Mouse (Mus musculus): ENCODE data around the gene Vac14. TPM values are rescaled to one million over a fixed set of nuclear protein-coding genes. Genes with fewer than 3 reads are reported as not detected.

Vac14 gene
- total RNA-seq, 2 experiments from 2014 or later, result 26.9 to 28.0 TPM

DNA sequence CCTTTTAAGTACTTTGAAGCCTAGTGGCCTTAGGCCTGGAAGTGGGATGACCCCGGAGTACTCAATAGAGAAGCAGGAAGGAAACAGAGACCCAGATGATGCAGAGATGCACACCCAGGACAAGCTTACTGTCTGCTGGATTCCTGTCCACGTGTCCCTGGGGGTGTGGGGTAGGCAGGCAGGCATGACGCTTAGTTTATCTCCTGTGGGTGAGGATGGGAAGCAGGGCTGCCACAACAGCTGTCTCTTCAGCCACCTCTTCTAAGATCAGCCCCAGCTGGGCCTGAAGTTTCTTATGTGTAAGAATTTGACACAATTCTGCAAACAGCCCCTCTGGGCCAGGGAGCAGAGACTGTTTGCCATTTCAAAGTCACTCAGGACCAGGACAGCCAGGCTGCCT, 60.6 kb downstream of the Vac14 start:
- DNase-seq (ENCODE audit: low spot score in 2 of 2), result peak in 1 of 2 experiments; percentile 44

DNA sequence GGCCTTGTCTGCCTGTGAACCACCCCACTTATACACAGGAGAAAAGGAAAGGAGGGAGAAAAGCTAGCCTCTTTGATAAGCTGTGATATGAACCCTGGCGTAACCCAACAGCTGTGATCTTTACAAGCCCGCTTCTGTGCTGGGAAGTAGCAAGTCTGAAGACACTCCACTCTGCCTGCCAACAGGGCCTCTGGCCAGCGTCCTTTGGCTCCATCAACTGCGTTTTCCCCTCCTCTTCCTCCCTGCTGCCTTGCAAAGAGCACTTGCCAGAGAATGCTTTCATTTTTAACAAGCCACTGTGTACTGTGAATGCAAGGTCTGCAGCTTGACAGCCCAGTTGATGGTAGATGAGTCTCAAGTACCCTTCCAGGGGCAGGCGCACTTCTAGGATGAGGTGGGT, 69.3 kb downstream of the Vac14 start:
- peak in 1 of 2 experiments; percentile 28 for DNase-seq (ENCODE audit: low spot score in 2 of 2)

DNA sequence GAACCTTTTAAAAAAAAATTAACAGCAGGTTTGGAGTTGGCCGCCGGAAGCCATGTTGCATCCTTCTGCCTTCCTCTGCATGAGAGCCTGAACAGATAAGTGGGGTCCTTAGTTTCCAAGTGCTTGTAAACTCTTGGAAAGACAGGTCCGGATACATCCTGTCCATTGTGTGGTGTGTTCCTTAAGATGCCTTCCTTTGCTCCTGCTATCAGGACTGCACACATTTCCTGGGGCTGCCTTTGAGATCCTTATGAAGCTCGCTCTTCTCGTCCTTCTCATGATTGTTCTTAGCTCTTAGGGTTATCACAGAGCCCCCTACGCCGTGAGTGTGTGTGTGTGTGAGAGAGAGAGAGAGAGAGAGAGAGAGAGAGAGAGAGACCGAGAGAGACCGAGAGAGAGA, 71.6 kb downstream of the Vac14 start:
- no peak for DNase-seq (ENCODE audit: low spot score in 2 of 2)

DNA sequence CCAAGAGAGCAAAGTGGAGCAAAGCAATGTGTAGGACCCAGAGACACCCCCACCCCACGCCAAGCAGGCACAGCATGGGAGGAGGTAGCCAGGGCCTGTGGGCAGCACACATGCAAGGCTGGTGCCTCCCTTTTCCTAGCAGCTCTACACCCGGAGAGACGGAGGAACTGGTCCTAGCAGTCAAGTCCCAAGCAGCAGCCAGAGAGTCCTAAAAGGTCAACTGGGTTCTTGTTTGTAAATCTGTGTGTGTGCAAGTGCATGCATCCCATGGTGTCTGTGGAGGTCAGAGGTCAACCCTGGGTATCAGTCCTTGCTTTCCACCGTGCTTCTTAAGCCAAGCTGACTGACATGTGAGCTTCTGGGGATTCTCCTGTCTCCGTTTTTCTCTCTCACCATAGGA, 75.8 kb downstream of the Vac14 start:
- no peak for DNase-seq (ENCODE audit: low spot score in 2 of 2)

DNA sequence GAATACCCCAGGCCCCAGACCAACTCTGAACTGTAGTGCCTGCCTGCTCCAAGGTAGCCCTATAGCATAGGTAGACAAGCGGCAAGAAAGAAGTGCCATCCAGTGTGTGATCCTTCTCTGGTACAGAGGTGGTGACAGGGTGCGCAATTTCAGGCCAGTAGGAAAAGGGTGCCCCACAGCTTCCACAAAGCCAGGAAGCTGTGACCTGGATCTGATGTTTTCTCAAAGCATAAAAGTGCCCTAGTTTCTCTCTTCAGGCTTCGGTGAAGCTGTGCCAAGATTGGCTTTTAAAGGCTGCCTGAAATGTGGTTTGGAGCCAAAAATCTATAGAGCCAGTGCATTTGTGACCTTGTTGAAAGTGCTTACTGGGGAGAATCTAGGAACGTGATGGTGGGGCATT, 76.4 kb downstream of the Vac14 start:
- DNase-seq (ENCODE audit: low spot score in 2 of 2), result no peak

DNA sequence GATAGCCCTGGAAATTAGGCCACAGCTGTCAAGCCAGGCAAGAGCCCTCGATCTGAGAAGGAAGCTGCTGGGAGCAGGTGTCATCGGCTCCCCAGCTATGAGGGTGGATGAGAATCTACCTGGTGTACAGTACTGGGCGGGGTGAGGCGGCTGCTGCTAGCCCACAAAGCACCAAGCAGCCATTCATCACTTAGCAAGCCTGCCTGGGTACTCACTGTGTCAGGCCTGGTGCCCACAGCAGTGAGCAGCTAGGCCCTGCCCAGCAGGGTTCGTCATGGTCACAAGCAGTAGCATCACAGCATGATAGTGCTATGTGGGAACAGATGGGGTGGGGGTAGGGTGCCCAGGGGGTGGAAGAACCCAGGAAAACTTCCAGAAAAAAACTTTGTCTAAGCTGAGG, 77.0 kb downstream of the Vac14 start:
- DNase-seq (ENCODE audit: low spot score in 2 of 2), result no peak

DNA sequence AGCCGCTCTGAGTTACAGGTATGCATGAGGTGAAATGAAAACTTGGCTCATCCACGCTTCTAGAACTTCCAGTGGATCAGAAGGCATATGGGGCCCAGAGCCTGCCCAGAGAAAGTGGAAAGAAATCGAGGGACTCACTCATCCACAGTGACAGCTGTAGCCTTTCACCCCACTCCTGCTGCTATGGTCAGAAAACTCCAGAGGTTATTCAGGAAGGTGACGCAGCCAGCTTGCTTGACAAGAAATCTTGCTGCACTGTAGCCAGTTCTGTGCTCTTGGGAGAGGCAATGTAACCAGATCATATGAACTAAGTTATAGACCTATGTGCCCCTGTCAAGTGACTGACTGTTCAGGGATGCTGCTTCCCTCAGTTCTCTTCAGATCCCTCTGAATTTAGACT, 77.7 kb downstream of the Vac14 start:
- DNase-seq (ENCODE audit: low spot score in 2 of 2), result no peak

DNA sequence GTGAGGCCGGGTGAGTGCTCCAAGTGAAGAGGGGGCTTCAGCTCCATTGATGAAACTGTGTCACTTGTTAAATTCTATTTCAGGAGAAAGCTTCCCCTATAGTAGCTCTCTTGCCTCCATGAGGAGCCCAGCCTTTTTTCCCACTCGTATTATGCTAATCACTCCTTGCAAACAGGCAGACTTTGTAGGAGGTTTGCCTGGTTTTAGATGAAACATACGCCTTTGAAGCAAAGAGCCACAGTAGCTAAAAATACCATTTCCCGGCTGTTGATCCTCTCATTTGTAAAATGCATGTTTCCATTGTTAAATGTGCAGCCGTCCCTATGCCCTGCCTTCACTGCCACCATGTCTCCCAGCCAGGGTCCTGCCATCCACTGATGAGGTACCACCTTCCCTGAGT, 79.2 kb downstream of the Vac14 start:
- DNase-seq (ENCODE audit: low spot score in 2 of 2), result no peak

DNA sequence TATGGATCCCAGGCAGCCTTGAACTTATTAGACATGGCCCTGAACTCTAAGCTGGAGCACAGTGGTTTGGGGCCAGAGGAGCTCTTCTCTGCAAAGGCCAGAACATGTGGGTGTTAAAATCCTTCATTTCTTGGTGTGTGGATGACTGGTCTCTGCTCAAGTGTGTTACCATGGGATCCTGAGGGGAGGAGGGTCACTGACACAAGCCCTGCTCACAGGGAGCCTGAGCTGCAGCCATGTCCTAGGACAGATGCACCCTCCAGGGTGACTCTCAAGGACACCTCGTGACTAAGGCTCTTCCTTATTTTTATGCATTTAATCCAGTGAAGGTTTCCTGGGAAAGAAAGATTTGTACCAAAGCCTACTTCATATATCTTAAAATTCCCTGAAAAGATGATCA, 79.7 kb downstream of the Vac14 start:
- DNase-seq (ENCODE audit: low spot score in 2 of 2), result no peak

DNA sequence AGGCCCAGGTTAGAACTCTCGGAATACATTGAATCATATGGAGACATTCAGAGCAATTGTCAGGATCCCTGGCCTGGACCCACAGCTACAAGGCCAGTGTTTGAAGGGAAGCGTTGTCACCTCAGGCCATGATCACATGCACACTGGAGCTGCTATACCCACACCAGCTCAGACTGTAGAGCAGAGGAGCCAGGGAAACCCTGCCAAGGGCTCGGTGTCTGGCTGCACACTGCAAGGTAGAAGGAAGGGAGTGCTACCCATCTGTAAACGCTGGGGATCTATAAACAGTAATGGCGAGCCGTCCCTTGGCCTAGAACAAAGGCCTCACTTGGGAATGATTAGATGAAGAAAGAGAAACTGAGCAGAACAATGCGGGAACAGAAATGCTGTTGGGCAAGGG, 81.1 kb downstream of the Vac14 start:
- DNase-seq (ENCODE audit: low spot score in 2 of 2), result no peak

DNA sequence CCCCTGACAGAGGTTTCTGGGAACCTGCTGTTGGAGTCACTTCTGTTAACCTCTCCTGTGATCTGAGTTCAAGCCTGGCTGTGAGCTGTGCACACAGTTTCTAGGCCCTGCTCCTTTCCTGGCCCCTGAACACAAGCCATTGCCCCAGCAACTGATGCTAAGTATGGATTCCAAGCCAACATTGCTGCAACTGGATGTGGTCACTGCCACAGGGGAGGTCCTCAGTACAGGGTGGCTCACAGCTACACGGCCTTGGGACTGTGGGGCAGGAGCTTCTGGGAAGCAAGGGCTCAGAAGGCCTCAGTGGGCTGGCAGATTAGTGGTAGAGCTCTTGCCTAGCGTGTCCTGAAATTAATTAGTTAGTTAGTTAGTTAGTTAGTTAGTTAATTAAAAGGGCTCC, 82.2 kb downstream of the Vac14 start:
- DNase-seq (ENCODE audit: low spot score in 2 of 2), result no peak

DNA sequence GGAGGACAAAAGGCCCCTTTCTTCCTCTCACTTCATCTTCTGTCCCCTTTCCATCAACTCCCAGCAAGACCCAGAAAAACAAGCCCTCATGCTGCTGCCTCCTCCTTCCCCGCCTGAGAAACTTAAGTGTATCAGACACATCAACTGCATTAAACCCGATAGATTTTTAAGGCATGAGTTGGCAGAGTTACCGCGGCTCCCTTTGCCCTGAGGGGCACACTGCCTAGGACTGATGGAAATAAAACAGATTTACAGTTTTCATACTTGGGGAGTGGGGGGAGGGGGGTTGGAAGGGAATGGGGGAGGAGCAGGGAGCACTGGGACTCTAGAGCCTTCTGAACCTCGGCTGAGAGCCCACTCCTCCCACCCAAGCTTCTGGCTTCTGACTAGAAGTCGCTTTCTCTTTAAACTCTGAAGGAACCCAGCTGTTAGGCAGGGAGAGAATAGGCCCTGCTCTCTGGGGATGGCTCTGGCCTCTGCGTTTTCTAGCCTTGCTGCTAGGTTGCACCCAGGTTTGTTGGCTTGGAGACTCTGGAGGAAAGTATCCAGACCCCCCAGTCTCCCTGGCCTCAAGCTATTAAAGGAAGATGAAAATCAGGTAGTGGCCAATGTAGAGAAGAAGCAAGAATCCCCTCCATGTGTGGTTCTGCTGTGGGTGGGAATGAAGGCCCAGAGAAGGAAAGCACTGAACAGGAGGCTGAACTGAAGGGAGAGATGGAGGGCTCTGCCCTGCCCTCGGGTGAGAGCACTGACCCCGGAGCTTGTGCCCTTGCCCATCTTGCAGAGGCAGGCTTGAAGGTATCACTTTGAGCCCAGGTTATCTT, 84.5 kb downstream of the Vac14 start:
- DNase-seq (ENCODE audit: low spot score in 2 of 2), result no peak

DNA sequence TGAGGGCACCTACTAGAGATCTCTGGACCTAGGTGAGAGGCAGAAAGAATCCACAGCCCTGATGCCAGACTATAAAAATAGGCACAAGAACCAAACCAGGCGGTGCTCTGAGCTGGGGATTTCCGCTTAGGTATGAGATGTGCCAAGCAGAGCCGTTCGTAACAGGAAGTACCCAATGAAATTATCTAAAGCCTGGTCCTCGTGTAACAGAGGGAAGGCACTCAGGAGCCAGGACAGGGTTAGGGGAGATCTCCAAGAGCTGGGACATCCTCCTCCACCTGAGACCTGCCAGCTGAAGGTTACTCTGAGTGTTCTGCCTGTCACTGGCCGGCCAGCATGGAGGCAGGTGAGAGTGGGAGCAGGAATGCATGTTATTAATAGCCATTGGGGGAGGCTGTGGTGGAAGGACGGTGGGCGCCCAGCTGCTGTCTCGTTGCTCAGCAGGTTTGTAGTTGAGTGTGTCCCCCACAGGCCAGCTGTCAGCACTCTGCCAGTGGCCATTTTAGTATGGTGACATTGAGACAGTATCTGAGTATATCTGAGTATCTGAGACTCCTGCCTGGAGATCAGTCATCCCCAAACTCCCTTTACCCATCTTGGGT, 85.2 kb downstream of the Vac14 start:
- no peak for DNase-seq (ENCODE audit: low spot score in 2 of 2)

DNA sequence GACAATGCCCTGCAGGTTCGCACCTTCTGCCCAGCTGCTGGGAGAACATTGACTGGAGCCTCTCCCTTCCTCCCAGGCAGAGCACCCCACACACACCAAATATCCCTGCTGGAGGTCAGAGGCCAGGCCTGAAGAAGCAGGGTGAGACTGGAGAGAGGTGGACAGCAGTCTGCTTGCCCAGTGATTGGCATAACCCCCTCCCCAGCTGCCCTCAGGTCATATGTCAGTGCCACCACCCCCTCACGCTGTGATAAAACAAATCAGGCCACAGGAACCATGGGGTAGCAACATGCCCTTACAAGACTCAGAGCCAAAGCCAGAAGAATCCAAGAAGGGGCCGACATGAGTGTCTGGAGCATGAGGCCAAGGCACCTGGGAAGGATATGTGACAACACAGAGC, 85.7 kb downstream of the Vac14 start:
- no peak for DNase-seq (ENCODE audit: low spot score in 2 of 2)

DNA sequence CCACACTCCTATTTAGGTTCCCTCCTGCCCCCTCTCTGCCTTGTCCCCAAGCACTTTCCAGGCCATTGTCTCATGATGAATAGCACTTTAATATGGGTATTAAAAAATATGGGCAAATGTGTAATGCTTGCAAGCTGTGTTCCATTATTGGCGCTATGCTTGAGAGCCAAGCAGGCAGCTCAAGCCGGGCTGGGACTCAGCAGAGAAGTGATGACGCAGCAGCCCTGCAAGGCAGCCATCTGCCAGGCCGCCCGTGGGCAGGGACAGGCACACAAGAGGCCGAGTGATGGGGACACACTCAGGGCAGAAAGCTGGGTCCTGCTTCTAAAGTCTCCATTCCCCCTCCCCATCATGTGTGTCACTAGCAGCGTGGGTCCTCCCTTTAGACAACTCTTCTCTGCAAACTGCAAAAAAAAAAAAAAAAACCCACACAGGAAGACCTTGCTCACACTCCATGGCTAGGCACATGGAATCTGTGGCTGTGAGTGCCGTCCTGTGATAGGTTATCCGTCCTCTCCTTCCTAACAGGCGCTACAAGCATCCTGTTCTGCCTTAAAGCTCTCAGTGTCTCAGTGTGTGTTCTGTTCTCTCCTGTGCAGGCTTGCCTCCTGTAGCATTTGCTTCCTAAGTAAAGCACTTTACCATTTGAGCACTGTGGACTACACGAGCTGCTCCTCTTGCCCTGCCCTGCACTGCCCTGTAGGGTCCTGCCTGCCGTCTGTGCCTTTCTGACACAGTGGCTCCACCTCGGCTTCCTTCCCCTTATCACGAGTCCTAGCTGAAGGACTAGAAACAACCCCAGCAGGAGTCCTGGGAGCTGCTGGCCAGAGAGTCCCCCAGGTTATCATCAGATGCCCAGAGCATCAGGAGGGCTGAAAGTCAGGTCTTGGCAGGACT, 87.3 kb downstream of the Vac14 start:
- peak in 1 of 2 experiments; percentile 59 for DNase-seq (ENCODE audit: low spot score in 2 of 2)

DNA sequence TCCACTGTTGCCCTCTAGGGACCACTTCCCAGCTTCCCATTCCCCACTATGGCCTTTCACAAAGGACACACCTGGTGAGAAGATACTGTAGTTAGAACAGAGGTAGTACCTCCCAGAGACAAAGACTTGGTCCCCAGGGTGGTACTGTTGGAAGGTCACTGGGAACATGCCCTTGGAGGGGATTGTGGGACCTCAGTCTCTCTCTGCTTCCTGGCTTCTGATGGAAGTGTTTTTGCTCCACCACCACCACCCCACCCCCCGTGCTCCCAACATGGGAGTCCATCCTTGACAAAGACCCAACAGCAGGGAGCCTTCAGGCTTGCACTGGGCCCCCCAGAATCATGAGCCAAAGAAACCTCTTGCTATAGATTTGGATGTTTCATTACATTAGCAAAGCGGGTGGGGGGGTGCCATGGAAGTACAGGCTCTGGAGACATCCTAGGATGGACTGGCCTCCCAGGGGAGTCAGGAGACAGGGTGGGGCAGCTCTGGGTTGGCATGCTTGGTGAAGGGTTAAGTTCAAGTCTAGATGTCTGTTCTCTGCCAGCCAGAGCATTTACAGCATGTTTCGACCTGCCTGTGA, 88.0 kb downstream of the Vac14 start:
- no peak for DNase-seq (ENCODE audit: low spot score in 2 of 2)

DNA sequence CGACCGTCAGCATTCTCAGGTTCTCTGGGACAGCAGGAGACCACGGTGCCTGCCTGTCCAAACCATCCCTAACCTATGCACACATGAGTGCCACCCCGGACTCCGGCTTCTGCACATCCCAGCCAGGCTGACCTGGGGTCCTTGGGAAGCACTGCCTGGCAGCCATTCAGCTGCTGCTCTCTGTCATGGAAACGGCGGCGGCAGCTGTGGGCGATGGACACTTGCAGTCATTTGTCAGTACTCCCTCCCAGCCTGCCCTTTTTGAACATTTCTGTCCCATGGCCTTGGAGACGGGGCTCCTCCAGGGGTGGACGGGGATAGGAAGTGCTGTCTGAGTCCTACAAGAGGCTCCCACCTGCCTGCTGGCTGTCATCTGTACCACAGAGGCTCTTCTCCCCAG, 90.0 kb downstream of the Vac14 start:
- no peak for DNase-seq (ENCODE audit: low spot score in 2 of 2)

DNA sequence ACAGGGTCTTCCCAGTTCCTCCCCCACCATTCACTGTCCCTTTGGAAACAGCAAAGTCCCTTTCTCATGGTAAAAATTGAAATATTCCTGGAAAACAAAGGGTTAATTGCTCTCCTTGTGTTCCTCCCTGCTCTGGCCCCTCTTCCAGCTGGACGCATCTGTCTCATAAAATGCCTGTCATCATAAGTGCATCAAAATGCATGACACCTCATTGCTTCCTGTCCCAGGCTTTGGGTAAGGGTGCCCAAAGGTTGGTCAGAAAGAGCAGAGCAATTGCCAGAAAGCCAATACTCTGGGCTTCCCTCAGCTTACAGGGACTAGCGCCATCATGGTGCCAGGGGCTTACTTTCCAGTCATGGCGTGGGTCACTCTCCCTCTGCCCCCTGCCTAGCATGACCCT, 92.2 kb downstream of the Vac14 start:
- DNase-seq (ENCODE audit: low spot score in 2 of 2), result no peak

DNA sequence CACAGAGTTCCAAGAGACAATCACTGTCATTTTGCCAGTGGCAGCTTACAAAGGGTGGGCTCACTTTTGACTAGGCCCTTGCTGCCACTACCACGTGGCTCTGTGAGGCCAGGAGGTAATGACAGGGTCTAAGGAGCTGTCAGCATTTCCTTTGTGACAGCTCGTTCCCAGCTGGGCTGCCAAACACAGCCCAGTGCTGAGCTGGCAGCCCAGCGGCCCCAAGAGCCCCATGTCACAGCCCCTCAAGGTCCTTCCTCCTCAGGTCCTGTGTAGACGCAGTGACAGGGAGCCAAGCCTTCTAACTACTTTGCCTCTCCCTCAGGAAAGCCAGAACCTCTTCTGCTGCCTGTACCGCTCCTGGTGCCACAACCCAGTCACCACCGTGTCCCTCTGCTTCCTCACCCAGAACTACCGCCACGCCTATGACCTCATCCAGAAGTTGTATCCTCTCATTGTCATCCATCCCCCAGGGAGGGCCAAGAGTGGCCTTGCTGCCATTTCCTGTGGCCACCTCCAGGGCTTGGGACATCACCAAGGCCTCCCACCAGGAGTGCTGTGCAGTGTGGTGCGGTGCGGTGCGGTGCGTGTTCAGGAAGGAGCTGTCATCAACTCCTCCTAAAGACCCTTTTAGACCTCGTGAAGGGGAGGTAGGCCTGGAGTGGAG, 93.0 kb downstream of the Vac14 start:
- no peak for DNase-seq (ENCODE audit: low spot score in 2 of 2)

DNA sequence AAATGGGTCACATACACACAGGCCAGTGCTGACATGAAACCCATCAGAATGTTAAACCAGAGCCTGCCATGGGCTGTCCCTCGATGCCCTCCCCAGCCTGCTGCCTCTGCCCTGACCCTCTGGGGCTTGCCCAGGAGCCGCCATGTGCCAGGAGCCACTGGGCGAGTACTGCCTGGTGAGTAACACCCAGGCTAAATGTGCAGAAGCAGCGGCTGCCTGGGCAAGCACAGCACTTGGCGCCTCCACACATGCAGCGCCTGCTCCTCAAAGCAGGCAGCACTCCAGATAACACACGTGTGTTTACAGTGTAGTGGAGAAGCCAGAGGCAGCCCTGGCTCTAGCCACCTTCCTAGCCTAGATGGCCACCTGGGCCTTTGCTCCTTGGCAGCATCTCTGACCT, 94.7 kb downstream of the Vac14 start:
- peak; percentile 51 for DNase-seq (ENCODE audit: low spot score in 2 of 2)

All from left cerebral cortex, adult 18-20 months (tissue).